Mouse (Mus musculus) naive thymus-derived CD4-positive, alpha-beta T cell, adult 2 months (primary cell): ENCODE measurements around the gene Esrra.

Experiments used
- DNase-seq: peaks from one replicate; pipeline ENCODE4 v3.0.0-alpha.2; 2011; ENCODE audit warnings: low read depth

Esrra gene

GRCm38 (mm10) chr19:6940396-6941351 lies 19.1 kb upstream of the Esrra start:
- no peak for DNase-seq

- DNase-seq, result no peak
These were observed 17.7 kb upstream of the Esrra start for GRCm38 (mm10) chr19:6939106-6940002.

- DNase-seq, result no peak
These were observed 16.2 kb upstream of the Esrra start for GRCm38 (mm10) chr19:6937541-6938465.

GRCm38 (mm10) chr19:6936299-6936698 lies 14.7 kb upstream of the Esrra start:
- peak; percentile 58 for DNase-seq

- no peak for DNase-seq
These were observed 12.8 kb upstream of the Esrra start, which contains the start of gene Kcnk4 for GRCm38 (mm10) chr19:6934195-6934977. TSS of gene Kcnk4 (minus strand) at chr19:6934515.

GRCm38 (mm10) chr19:6933436-6934194 lies 12.0 kb upstream of the Esrra start:
- DNase-seq, result no peak

GRCm38 (mm10) chr19:6933102-6933435 lies 11.5 kb upstream of the Esrra start:
- DNase-seq, result no peak

- DNase-seq, result no peak
These were observed 10.4 kb upstream of the Esrra start for GRCm38 (mm10) chr19:6932018-6932417.

- no peak for DNase-seq
These were observed 9.4 kb upstream of the Esrra start for GRCm38 (mm10) chr19:6931002-6931401.

GRCm38 (mm10) chr19:6928080-6928479 lies 6.5 kb upstream of the Esrra start:
- DNase-seq, result no peak

- DNase-seq, result peak; percentile 64
These were observed 5.1 kb upstream of the Esrra start for GRCm38 (mm10) chr19:6926559-6927255.

- DNase-seq, result no peak
These were observed 4.2 kb upstream of the Esrra start for GRCm38 (mm10) chr19:6925611-6926329.

- peak; percentile 35 for DNase-seq
These were observed 3.6 kb upstream of the Esrra start, which contains the start of gene Catsperz for GRCm38 (mm10) chr19:6925307-6925573. TSS of gene Catsperz (minus strand) at chr19:6925380.

GRCm38 (mm10) chr19:6924461-6925306 lies 3.1 kb upstream of the Esrra start:
- DNase-seq, result peak; percentile 88

- no peak for DNase-seq
These were observed 1.5 kb upstream of the Esrra start for GRCm38 (mm10) chr19:6922901-6923735.

- DNase-seq, result peak; percentile 66
These were observed 624 bp downstream of the Esrra start for GRCm38 (mm10) chr19:6920741-6921636.
